Mouse (Mus musculus): Measurements from ENCODE around the gene Chrna7.

Gene Chrna7

DNA sequence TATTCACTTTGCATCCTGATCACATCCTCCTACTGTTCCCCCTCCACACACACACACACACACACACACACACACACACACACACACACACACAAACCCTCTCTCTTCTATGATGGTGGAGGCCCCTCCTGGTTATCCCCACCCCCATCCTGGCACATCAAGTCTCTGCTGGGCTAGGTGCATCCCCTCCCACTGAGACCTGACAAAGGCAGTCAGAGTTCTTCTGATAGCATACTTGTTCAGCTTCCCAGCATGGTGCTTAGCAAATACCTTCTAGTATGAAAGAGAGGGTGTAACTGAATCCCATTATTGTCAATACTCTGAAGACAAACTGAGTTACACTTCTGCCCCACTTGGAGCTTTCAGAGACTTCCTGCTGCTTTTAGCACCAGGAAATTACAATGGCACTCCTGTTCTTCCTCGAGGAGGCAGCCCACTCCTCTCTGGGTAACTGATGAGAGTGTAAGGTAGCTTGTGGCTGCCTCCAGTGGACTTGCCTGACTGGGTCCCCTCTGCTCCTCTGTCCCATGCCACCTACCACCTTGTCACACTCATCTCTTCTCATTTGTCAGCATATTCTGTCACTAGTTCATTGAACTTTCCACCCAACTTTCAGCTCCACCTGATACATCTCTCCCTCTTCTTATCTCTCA lies 127.9 kb downstream of the Chrna7 start:
- no peak for DNase-seq (ENCODE audit: low spot score)

DNA sequence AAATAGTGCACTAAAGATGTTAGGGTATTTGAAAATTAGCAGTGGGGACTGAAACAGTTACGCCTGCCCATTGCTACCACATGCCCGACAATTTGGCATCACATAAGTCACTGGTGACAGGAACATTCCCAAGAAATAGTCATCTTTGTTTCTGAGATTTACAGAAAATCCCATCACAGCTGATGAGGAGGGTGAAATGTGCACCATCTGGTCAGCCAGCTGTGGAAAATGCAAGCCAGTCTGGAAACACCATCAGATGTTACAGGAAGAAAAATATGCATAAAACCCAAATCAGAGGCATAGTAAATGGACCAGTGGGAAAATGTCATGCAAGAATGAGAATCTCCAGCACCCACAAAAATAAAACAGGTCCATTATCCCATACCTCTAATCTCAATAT lies 151.4 kb downstream of the Chrna7 start:
- DNase-seq (ENCODE audit: low spot score) = peak; percentile 12

Measured in layer of hippocampus, adult 11-12 months (tissue).